Mouse (Mus musculus): ENCODE measurements around the gene Gas1. TPM values are rescaled to one million over a fixed set of nuclear protein-coding genes. Genes with fewer than 3 reads are reported as not detected.
A peak's percentile ranks its signal among the peaks of the same experiment; 100 is the strongest.

Gas1 gene
- 10 to 100 TPM; 70.2 to 80.5 TPM for total RNA-seq (2021)

- intact Hi-C loops (cut with DNase I), result loop anchor here (2.0 to 5.0 kb wide), 6 partner anchors 160 to 560 kb away; no protein-coding TSS in a partner anchor
- DNase-seq, result peak; percentile 94
Measured at GRCm38 (mm10) chr13:60177106-60177796, at the start of gene Gas1. TSS of gene Gas1 (minus strand) at chr13:60177365.

- peak in 1 of 2 experiments; percentile 26 for DNase-seq
- intact Hi-C loops (cut with DNase I), result no loop called here
Measured at GRCm38 (mm10) chr13:60226251-60226836, 49.2 kb upstream of the Gas1 start.

GRCm38 (mm10) chr13:60225736-60226135 is 48.6 kb upstream of the Gas1 start:
- peak; percentile 36 to 38 for DNase-seq

GRCm38 (mm10) chr13:60225276-60225675 is 48.1 kb upstream of the Gas1 start:
- no peak for DNase-seq
- intact Hi-C loops (cut with DNase I), result no loop called here

More at GRCm38 (mm10) chr13:60225736-60226135, 48.6 kb upstream of the Gas1 start:
- intact Hi-C loops (cut with DNase I), result no loop called here

- intact Hi-C loops (cut with DNase I), result no loop called here
- DNase-seq, result no peak
Measured at GRCm38 (mm10) chr13:60223797-60224196, 46.6 kb upstream of the Gas1 start.

- DNase-seq, result no peak
- intact Hi-C loops (cut with DNase I), result no loop called here
Measured at GRCm38 (mm10) chr13:60222336-60222735, 45.2 kb upstream of the Gas1 start.

GRCm38 (mm10) chr13:60213896-60214295 is 36.7 kb upstream of the Gas1 start:
- DNase-seq, result no peak
- intact Hi-C loops (cut with DNase I), result no loop called here

GRCm38 (mm10) chr13:60207135-60207601 is 30.0 kb upstream of the Gas1 start:
- no peak for DNase-seq
- intact Hi-C loops (cut with DNase I), result no loop called here

- intact Hi-C loops (cut with DNase I), result no loop called here
Measured at GRCm38 (mm10) chr13:60204746-60205145, 27.6 kb upstream of the Gas1 start.

GRCm38 (mm10) chr13:60193273-60193672 is 16.1 kb upstream of the Gas1 start:
- intact Hi-C loops (cut with DNase I), result no loop called here
- DNase-seq, result no peak

More at GRCm38 (mm10) chr13:60204746-60205145, 27.6 kb upstream of the Gas1 start:
- DNase-seq, result no peak

GRCm38 (mm10) chr13:60189923-60190322 is 12.8 kb upstream of the Gas1 start:
- intact Hi-C loops (cut with DNase I), result no loop called here
- no peak for DNase-seq

GRCm38 (mm10) chr13:60188952-60189351 is 11.8 kb upstream of the Gas1 start:
- intact Hi-C loops (cut with DNase I), result no loop called here
- DNase-seq, result no peak

- intact Hi-C loops (cut with DNase I), result no loop called here
- no peak for DNase-seq
Measured at GRCm38 (mm10) chr13:60187276-60187675, 10.1 kb upstream of the Gas1 start.

- intact Hi-C loops (cut with DNase I), result no loop called here
- no peak for DNase-seq
Measured at GRCm38 (mm10) chr13:60182346-60182745, 5.2 kb upstream of the Gas1 start.

- intact Hi-C loops (cut with DNase I), result loop anchor here (5.0 kb wide), 3 partner anchors 158 to 558 kb away; no protein-coding TSS in a partner anchor
Measured at GRCm38 (mm10) chr13:60179641-60180040, 2.5 kb upstream of the Gas1 start.

GRCm38 (mm10) chr13:60178416-60178815 is 1.3 kb upstream of the Gas1 start:
- intact Hi-C loops (cut with DNase I), result loop anchor here (5.0 kb wide), 3 partner anchors 159 to 559 kb away; no protein-coding TSS in a partner anchor
- DNase-seq, result peak; percentile 97 to 98

More at GRCm38 (mm10) chr13:60179641-60180040, 2.5 kb upstream of the Gas1 start:
- DNase-seq, result no peak

GRCm38 (mm10) chr13:60177797-60178110 is 589 bp upstream of the Gas1 start:
- no peak for DNase-seq
- intact Hi-C loops (cut with DNase I), result loop anchor here (2.0 to 5.0 kb wide), 6 partner anchors 160 to 560 kb away; no protein-coding TSS in a partner anchor

- DNase-seq, result no peak
- intact Hi-C loops (cut with DNase I), result loop anchor here (2.0 to 5.0 kb wide), 6 partner anchors 161 to 561 kb away; no protein-coding TSS in a partner anchor
Measured at GRCm38 (mm10) chr13:60176776-60177105, 424 bp downstream of the Gas1 start.

GRCm38 (mm10) chr13:60176136-60176775 is 909 bp downstream of the Gas1 start:
- intact Hi-C loops (cut with DNase I), result loop anchor here (2.0 to 5.0 kb wide), 6 partner anchors 161 to 561 kb away; no protein-coding TSS in a partner anchor
- peak; percentile 70 to 81 for DNase-seq

- intact Hi-C loops (cut with DNase I), result loop anchor here (2.0 to 5.0 kb wide), 8 partner anchors 103 to 562 kb away; no protein-coding TSS in a partner anchor
- peak in 1 of 2 experiments; percentile 68 for DNase-seq
Measured at GRCm38 (mm10) chr13:60175490-60176135, 1.6 kb downstream of the Gas1 start.

GRCm38 (mm10) chr13:60174953-60175352 is 2.2 kb downstream of the Gas1 start:
- DNase-seq, result peak; percentile 16 to 19
- intact Hi-C loops (cut with DNase I), result loop anchor here (2.0 to 5.0 kb wide), 5 partner anchors 102 to 562 kb away; no protein-coding TSS in a partner anchor
